Mouse (Mus musculus) left cerebral cortex, postnatal 14 days (tissue): ENCODE measurements around the gene Kdelr3. TPM values are rescaled to one million over a fixed set of nuclear protein-coding genes. Genes with fewer than 3 reads are reported as not detected.

Source experiments
- DNase-seq, 2 experiments: peaks; one replicate each; pipeline ENCODE4 v3.0.0; 2021 to 2022; ENCODE audit warnings: low spot score in 2 of 2, mixed read lengths in 1 of 2
- intact Hi-C: fragments of 180-260 bp; cut with DNase I; formaldehyde crosslinking; loops from one replicate; pipeline ENCODE4 v1.15.1; 2025
- long read RNA-seq, 2 experiments: library from polyadenylated mRNA; stranded (forward); transcript quantifications; one replicate each; pipeline ENCODE4 v2.0.0; 2021
- total RNA-seq, 2 experiments: library from RNA; stranded (reverse); gene quantifications; 2 replicates each; pipeline ENCODE4 v1.2.3; 2021

The Kdelr3 gene
- 1 to 10 TPM; 1.3 to 1.6 TPM for total RNA-seq
- long read RNA-seq, experiment 1, partial matches to known transcripts, result 0 of 1 reads
- long read RNA-seq, experiment 1, other reads (novel, unspliced or antisense), result 0 of 1 reads
- long read RNA-seq, experiment 2, partial matches to known transcripts, result 0 of 2 reads
- long read RNA-seq, experiment 2, other reads (novel, unspliced or antisense), result 0 of 2 reads

DNA sequence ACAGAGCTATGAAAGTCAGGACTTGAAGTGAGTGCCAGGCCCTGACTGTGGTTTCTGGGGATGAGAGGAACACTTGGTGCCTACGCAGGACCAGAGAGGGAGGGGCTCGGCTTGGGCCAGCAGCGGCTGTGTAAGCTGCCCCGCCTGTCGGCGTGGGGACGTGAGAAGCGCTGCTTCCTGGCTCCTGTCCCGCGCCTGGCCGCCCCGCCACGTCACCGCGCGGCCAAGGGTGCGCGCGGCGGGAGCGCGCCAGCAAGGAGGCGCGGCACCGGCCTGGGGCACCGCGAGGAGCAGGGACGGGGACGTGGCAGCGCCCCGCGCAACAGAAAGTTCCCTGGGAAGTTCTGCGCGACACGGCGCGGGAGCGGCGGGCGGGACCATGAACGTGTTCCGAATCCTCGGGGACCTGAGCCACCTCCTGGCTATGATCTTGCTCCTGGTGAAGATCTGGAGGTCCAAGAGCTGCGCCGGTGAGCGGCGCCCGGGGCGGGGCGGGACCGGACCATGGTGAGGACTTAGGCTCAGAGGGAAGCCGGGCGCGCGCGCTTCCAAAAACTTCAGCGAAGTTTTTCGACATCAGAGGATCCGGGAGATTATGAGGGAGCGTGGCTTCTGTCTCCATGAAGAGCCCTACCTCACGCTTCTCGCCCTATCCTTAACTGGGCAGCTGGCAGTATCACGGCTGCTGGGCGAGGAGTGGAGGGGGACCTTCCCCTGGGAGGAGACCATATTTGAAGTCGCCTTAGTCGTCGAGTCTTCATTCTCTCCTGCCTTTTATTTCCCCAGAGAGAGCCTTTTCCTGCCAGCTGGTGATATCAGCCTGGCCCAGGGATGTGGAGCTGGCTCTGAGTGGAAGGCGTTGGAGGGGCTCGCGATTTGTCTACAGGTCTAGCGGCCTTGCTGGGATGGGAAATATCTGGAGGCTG, at the start of gene Kdelr3:
Gene Kdelr3 (plus strand): TSS at position 241 of the 926 bp plus-strand sequence.
- intact Hi-C loops, result no loop called here
- peak in 1 of 2 experiments; percentile 29 for DNase-seq

DNA sequence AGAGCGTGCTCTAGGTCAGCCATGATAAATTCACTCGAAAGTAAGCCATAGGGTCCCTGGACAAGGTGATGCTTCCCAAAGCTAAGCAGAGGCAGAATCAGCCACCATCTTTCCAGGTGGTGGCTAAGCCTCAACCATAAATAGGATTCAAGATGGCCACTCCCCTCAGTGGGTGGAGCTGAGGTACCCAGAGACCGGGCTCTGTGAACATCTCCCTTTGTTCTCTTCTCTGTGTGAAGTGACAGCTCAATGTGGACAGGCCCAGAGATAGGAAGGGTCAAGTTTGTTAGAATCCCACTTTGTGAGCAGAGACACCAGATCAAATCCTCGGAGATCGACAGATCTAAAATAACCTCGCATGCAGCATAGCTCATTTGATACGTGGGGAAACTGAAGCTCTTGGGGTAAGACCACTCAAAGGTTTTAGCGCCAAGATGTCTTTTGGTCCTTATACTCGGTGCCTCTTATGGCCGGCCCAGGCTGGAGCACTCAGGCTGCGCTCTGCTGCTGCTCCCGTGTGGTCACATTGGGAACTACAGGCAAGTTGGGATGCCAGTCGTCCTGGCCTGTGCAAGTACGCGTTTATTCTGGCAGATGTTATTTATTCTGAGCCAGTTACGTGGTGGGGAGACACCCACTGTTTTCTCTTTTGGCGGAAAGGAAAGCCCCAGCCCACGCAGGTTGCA, 49.5 kb upstream of the Kdelr3 start:
- peak; percentile 88 to 93 for DNase-seq
- intact Hi-C loops, result loop anchor here (2.0 to 5.0 kb wide), 2 partner anchors 64 to 224 kb away; partner anchors contain the start of gene Tmem184b

DNA sequence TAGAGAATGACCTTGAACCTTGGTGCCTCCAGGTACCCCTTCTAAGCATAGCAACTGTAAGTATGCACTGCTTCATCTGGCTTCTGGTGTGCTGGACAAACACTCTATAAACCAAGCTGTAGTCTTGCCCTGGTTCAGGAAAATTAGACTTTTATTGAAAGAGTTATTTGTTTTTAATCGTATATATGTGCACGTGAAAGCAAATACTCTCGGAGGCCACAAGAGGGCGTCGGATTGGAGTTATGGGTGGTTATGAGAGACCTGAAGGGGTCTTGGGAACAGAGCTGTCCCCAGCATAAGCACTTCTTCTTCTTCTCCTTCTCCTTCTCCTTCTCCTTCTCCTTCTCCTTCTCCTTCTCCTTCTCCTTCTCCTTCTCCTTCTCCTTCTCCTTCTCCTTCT, 46.6 kb upstream of the Kdelr3 start:
- intact Hi-C loops, result loop anchor here (5.0 kb wide), 1 partner anchor 67 kb away; the partner anchor contains the start of gene Tmem184b
- no peak for DNase-seq

DNA sequence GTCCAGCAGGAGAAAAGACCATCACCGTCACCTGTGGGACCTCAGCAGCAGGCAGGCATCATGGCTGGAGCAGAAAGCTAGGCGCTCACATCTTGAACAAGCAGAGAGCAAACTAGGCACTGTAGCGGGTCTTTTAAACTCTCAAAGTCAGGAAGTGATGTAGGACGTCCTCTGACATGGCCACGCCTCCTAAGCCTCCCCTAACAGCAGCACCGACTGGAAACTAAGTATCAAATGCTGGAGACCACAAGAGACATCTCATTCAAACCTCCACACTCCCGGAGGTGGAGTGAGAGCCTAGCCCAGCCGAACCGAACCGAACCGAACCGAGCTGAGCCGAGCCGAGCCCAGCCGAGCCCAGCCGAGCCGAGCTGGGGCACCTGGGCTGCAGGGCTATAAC, 45.6 kb upstream of the Kdelr3 start:
- no peak for DNase-seq
- intact Hi-C loops, result no loop called here

DNA sequence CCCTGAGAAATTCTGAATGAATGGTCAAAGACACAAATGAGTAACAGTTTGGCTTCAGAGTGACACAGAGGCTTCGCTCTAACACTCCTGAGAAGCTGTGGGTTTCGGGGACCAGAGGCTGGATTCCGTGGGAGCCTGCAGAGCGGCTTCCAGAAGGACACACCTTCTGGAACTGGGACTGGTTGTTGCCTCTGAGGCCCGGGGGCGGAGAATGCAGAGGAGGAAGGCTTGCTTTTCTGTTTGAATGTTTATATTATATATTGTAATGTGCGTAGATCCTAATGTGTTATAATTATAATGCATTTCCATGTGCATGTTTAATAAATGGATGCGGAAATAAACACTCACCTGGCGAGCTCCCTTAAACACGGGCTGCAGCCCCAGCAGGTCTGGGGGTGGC, 45.1 kb upstream of the Kdelr3 start:
- intact Hi-C loops, result no loop called here
- no peak for DNase-seq

DNA sequence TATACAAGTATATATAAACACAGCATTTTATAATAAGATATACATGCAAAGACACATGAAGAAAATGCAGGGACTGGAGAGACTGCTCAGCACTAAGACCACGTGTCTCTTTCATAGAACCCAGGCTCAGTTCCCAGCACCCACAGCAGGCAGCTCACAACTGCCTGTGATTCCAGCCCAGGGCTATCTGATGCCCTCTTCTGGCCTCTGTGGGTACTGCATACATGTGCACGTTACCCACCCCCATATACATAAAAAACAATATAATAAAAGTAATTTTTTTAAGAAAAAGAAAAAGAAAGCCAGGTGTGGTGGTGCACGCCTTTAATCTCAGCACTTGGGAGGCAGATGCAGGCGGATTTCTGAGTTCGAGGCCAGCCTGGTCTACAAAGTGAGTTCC, 43.2 kb upstream of the Kdelr3 start:
- intact Hi-C loops, result no loop called here
- no peak for DNase-seq

DNA sequence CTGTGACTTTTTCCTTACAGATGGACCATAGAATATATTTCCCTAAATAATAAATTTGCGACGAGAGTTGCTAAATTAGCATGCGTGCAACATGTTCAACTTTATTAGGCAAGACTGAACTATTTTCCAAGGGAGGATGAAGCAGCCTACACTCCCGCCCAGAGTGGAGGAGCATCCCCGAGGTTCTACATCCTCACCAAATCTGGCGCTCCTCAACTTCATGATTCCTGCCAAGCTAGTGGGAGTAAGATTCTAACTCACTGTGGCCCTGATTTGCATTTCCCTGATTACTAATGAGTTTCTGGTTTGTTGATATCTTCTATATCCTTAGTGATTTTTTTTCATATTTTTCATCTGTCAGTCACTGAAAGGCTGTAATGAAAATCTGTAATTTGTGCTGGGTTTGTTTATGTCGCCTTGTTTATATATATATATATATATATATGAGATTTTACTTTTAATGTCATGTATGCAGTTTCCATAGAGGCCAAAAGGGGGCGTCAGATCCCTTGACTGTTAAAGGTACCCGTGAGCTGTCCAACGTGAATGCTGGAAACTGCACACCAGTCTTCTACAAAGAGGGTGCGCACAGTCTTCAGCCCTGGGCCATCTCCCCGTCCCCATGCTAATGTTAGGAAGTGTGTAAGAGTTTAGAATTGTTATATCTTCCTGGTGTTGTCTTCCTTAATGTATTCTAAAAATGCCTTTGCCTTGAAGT, 42.4 kb upstream of the Kdelr3 start:
- intact Hi-C loops, result no loop called here
- no peak for DNase-seq

DNA sequence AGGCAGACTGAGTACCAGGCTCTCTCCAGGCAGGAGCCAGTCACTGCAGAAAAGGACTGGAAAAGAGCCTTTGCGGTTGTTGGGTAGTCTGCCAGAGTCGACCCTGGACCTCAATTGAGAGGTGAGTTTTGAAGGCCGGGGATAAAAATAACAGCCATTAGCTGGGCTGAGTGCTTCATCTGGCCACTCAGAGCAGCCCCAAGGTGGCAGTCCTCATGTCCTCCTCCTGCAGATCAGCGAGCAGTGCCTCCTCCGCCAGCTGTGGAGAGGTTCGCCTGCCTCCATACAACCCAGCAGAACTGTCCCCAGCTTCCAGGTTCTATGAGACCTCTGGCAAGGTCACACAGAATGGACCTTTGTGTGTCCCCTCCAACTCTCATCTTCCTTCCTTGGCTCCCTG, 39.0 kb upstream of the Kdelr3 start:
- intact Hi-C loops, result no loop called here

DNA sequence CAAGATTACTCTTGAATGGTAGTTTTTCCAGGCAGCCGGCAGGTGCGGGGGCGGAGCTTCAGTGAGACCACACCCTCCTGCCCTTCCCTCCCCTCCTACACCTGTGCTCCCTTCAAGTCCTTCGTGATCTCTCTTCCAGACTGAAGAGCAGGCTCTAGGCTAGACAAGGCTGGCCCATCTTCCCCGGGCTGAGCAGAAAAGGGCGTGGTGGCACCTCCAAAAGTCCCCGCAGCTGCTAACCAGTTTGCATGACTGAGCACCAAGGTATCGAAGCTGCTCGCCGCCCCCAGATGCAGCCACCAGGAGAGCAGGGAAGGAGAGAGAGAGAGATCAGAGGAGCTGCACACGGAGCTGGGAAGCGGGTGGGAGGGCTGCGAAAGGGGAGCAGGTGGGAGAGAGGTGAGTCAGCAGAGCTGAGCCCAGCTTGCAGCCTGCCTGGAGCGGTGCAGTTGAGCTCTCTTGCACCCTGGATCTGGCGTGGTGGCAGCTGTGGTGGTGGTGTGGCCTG, 35.0 kb upstream of the Kdelr3 start:
- intact Hi-C loops, result no loop called here
- no peak for DNase-seq

More for the DNA sequence above, 39.0 kb upstream of the Kdelr3 start:
- DNase-seq, result no peak

DNA sequence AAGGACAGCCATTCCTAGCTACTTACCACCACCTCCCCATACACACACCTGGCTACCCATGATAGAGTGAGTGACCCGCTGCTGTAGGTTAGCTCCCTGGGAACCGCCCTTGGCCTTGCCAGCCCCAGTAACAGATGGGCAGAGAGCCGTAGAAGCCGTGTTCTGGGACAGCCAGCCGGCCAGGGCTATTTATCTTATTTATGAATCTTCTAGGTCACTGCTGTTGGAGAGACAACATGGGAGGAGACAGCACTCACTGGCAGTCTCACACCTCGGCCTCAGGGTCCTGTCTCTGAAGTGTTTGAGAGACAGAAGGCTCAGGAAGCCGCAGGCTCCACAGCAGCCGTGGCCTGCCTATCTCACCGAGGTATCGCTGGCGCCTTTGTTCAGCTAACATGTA, 26.7 kb upstream of the Kdelr3 start:
- intact Hi-C loops, result no loop called here
- DNase-seq, result no peak

DNA sequence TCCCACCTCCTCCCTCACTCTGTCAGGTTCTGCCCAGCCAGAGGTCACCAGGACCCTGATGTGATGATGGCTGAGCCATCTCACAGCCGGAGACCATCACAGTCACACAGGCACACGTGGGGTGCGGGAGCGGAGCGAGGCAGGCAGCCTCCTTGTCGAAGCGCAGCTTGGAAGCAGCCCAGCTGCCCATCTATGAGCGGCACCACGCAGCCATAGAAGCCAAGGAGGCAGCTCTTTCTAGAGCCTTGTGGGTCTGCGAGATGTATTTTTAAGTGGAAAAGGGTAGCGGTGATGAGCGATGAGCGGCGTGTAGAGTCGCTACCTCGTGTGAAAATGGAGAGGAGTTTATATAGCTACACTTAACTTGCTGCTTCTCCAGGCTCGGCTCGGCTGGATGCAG, 22.7 kb upstream of the Kdelr3 start:
- DNase-seq, result peak; percentile 62 to 75
- intact Hi-C loops, result no loop called here

DNA sequence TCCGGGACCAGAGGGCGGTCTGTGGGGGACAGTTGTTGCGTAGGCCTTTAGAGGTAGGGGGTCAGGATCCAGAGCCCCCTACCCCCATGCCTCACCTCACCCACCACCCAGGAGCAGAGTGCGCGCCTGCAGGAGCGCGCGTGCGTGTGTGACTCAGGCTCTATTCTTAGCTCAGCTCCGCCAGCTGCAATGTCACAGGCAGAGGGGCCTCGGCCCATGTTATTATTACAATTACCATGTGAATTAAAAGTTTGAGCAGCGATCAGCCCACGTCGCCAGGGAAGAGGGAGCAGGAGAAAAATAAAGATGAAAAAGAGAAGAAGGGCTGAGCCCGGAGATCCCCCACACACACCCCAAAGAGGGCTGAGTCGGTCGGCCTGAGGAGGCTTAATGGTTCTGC, 16.1 kb upstream of the Kdelr3 start:
- peak in 1 of 2 experiments; percentile 48 for DNase-seq
- intact Hi-C loops, result no loop called here

DNA sequence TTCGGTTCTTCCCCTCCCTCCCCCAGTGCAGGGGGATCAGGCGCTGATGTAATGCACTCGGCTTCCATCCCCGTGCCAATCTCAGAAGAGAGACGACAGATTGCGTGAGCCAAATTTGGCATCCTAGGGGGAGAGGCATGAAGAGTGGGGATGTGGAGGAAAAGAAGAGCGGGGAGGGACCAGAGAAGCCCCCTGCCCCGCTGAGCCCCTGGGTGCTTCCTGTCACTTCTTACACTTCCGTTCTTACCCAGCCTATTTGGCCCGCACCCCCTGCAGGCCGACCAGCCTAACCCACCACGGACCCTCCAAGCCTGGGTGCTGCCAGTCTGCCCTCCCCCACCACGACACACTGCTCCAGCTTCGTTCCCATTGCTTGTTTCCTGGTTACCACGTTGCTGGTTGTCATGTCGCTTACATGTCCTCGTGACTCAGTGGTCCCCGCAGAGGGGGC, 13.3 kb upstream of the Kdelr3 start:
- intact Hi-C loops, result no loop called here
- peak; percentile 74 to 75 for DNase-seq

DNA sequence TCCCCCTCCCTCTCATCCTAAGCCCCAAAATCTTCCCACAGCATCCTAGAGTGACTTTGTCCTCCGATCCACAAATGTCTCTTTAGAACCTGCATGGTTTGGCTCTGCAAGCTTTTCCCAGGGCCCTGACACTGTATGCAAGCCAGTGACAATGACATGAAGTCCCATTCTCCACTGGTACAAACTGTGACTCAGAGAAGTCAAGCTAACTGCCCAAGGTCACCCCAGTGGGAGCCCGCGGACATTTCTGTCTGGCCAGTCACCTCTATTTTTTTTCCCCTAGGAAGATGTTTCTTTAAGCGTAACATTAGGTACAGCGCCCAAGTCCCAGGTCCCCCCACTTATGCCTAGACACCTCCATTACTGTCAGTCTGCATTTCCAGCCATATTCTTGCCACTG, 12.8 kb upstream of the Kdelr3 start:
- intact Hi-C loops, result no loop called here
- no peak for DNase-seq

DNA sequence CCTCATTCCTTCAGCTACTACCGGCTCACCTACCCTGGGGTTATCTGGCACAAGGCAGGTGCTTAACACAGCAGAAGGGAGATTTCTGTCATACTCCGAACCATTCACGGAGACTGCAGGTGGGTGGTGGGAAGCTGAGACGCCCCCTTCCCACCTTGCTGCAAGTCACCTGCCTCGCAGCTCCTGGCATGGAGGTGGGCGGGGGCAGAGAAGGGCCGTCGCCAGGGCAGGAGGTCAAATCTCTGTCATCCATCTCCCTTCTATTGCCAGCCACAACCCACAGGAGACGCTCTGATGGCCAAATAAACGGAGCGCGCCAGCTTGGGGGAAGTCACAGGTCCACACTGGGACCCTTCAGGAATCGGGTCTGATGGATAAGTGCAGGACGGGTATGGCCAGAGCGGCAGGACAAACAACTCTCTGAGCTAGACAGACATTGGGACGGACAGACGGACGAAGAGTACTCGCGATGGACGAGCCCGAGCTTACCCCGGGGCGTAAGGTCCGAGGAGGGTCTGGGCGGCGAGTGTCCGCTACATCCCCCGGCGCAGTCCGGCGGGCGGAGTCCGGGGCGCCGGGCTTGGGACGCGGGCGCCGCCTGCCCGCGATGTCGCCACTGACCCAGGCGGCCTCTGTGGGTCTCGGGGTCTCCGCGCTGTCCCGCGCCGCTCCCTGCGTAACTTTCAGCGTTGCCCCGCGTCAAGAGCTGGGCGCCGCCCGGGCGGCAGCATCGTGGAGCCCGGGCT, 11.3 kb upstream of the Kdelr3 start, which contains the start of gene Kcnj4:
Gene Kcnj4 (minus strand): TSS at position 535 of the 746 bp plus-strand sequence.
- intact Hi-C loops, result no loop called here
- no peak for DNase-seq

DNA sequence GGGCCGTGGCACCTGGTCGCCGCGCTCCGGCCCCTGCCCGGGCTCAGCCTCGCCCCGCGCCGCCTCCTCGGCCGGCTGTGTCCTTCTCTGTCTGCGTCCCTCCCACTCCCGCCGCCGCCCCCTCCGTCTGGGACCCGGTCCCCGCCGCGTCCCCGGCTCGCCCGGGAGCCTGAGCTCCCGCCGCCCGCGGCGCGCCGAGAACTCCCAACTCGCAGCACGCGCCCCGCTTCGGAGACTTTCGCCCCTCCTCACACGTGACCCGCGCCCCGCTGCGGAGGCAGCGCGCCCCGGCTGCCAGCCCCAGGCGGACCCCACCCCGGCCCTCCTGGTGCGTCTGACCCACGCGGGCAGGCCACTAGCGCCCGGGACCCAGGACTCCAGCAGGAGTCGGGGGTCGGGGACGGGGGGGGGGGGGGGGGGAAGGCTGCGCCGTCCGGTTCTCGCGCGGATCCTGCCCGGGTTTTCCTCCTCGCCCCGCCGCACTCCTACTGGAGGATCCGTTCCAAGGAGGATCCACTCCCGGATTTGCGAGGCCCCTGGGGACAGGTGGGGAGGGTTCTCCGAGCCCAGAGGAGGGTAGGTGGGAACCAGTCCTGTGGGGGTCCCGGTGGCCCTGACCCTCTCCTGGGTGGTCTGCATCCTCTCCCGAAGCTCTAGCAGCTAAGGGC, 10.5 kb upstream of the Kdelr3 start:
- intact Hi-C loops, result no loop called here
- peak; percentile 78 to 85 for DNase-seq

DNA sequence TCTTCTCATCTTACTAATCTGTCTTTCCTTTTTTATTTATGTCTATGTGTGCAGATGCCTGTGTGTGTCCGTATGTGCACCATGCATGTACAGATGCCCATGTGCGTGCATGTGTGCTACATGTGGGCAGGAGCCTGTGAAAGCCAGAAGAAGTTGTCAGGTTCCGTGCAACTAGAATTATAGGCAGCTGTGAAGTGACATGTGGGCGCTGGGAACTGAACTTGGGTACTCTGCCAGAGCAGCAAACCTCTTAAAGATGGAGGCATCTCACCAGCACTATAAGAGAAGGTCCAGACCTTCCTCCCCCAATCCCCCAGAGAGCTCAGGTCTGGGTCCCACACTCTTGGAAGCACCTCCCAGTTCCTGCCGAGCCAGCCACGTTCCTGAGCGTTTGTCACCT, 9.8 kb upstream of the Kdelr3 start:
- intact Hi-C loops, result no loop called here
- DNase-seq, result peak in 1 of 2 experiments; percentile 74
